Mouse (Mus musculus): ENCODE data around the gene Plekha5. TPM values are rescaled to one million over a fixed set of nuclear protein-coding genes. Genes with fewer than 3 reads are reported as not detected.

Gene Plekha5
- total and polyA plus RNA-seq, 2 experiments from 2014 or later, result 24.2 to 28.8 TPM

- no peaks in the 10 kb centered on the region for H3K9me3 ChIP-seq (ENCODE audit: low read length)
- no peak for TF ChIP-seq CTCF (IDR thresholded peaks at IDR 0.05)
- 86% methylated on average over 5 of the region's 5 CpGs for WGBS
Measured at GRCm38 (mm10) chr6:140610117-140610516, 186.3 kb downstream of the Plekha5 start.

GRCm38 (mm10) chr6:140611282-140611681 lies 187.4 kb downstream of the Plekha5 start:
- WGBS, result 59% methylated on average over 4 of the region's 4 CpGs
- Histone ChIP-seq H3K27me3 (ENCODE audit: insufficient read depth, low read length) (no peaks in the 10 kb centered on the region), H3K4me2 (ENCODE audit: low read depth, low read length, poor library complexity, severe bottlenecking) (no peak overlapping the region), H3K9me3 (ENCODE audit: low read length) (no peaks in the 10 kb centered on the region), H3K27ac (ENCODE audit: low read depth, low read length) (no peak overlapping the region), H3K4me3 (ENCODE audit: low read depth, low read length) (no peak overlapping the region), H3K4me1 (ENCODE audit: insufficient read depth, low read length) (no peaks in the 10 kb centered on the region), H3K9ac (replicated peaks; ENCODE audit: low read length, poor library complexity, severe bottlenecking) (no peak overlapping the region), H3K36me3 (ENCODE audit: insufficient read depth, low read length) (no peaks in the 10 kb centered on the region)
- ATAC-seq (ENCODE audit: low FRiP score) (no peak), DNase-seq (ENCODE audit: low spot score) (no peak)
- TF ChIP-seq CTCF (IDR thresholded peaks at IDR 0.05), result no peak

More at GRCm38 (mm10) chr6:140610117-140610516, 186.3 kb downstream of the Plekha5 start:
- no peak for DNase-seq (ENCODE audit: low spot score)
- no peaks in the 10 kb centered on the region for H3K36me3 ChIP-seq (ENCODE audit: insufficient read depth, low read length)
- no peaks in the 10 kb centered on the region for H3K4me1 ChIP-seq (ENCODE audit: insufficient read depth, low read length)
- ATAC-seq (ENCODE audit: low FRiP score), result no peak
- no peaks in the 10 kb centered on the region for H3K27me3 ChIP-seq (ENCODE audit: insufficient read depth, low read length)
- H3K9ac ChIP-seq (replicated peaks; ENCODE audit: low read length, poor library complexity, severe bottlenecking), result no peak overlapping the region
- H3K4me3 ChIP-seq (ENCODE audit: low read depth, low read length), result no peak overlapping the region
- no peak overlapping the region for H3K4me2 ChIP-seq (ENCODE audit: low read depth, low read length, poor library complexity, severe bottlenecking)
- H3K27ac ChIP-seq (ENCODE audit: low read depth, low read length), result no peak overlapping the region

GRCm38 (mm10) chr6:140611893-140612473 lies 188.1 kb downstream of the Plekha5 start:
- no peak for DNase-seq (ENCODE audit: low spot score)
- H3K27ac ChIP-seq (ENCODE audit: low read depth, low read length), result no peak overlapping the region
- H3K27me3 ChIP-seq (ENCODE audit: insufficient read depth, low read length), result no peaks in the 10 kb centered on the region
- no peak for ATAC-seq (ENCODE audit: low FRiP score)
- H3K36me3 ChIP-seq (ENCODE audit: insufficient read depth, low read length), result no peaks in the 10 kb centered on the region
- H3K9ac ChIP-seq (replicated peaks; ENCODE audit: low read length, poor library complexity, severe bottlenecking), result no peak overlapping the region
- no peaks in the 10 kb centered on the region for H3K9me3 ChIP-seq (ENCODE audit: low read length)
- no peak overlapping the region for H3K4me2 ChIP-seq (ENCODE audit: low read depth, low read length, poor library complexity, severe bottlenecking)
- H3K4me3 ChIP-seq (ENCODE audit: low read depth, low read length), result no peak overlapping the region
- 62% methylated on average over 13 of the region's 13 CpGs for WGBS
- H3K4me1 ChIP-seq (ENCODE audit: insufficient read depth, low read length), result no peaks in the 10 kb centered on the region
- TF ChIP-seq CTCF (IDR thresholded peaks at IDR 0.05), result no peak

- Histone ChIP-seq H3K4me3 (ENCODE audit: low read depth, low read length) (no peak overlapping the region), H3K4me1 (ENCODE audit: insufficient read depth, low read length) (no peaks in the 10 kb centered on the region), H3K9me3 (ENCODE audit: low read length) (no peaks in the 10 kb centered on the region), H3K9ac (replicated peaks; ENCODE audit: low read length, poor library complexity, severe bottlenecking) (no peak overlapping the region), H3K4me2 (ENCODE audit: low read depth, low read length, poor library complexity, severe bottlenecking) (no peak overlapping the region), H3K27ac (ENCODE audit: low read depth, low read length) (no peak overlapping the region), H3K36me3 (ENCODE audit: insufficient read depth, low read length) (no peaks in the 10 kb centered on the region), H3K27me3 (ENCODE audit: insufficient read depth, low read length) (no peaks in the 10 kb centered on the region)
- 84% methylated on average over 3 of the region's 3 CpGs for WGBS
- no peak for TF ChIP-seq CTCF (IDR thresholded peaks at IDR 0.05)
- no peak for DNase-seq (ENCODE audit: low spot score)
- no peak for ATAC-seq (ENCODE audit: low FRiP score)
Measured at GRCm38 (mm10) chr6:140613822-140614221, 190.0 kb downstream of the Plekha5 start.

- H3K4me3 ChIP-seq (ENCODE audit: low read depth, low read length), result no peak overlapping the region
- no peak overlapping the region for H3K4me2 ChIP-seq (ENCODE audit: low read depth, low read length, poor library complexity, severe bottlenecking)
- ATAC-seq (ENCODE audit: low FRiP score) (no peak), DNase-seq (ENCODE audit: low spot score) (no peak)
- H3K4me1 ChIP-seq (ENCODE audit: insufficient read depth, low read length), result no peaks in the 10 kb centered on the region
- 91% methylated on average over 11 of the region's 11 CpGs for whole genome bisulfite sequencing
- H3K36me3 ChIP-seq (ENCODE audit: insufficient read depth, low read length), result no peaks in the 10 kb centered on the region
- no peak overlapping the region for H3K9ac ChIP-seq (replicated peaks; ENCODE audit: low read length, poor library complexity, severe bottlenecking)
- no peak for TF ChIP-seq CTCF (IDR thresholded peaks at IDR 0.05)
- H3K27me3 ChIP-seq (ENCODE audit: insufficient read depth, low read length), result no peaks in the 10 kb centered on the region
- H3K27ac ChIP-seq (ENCODE audit: low read depth, low read length), result no peak overlapping the region
- H3K9me3 ChIP-seq (ENCODE audit: low read length), result no peaks in the 10 kb centered on the region
Measured at GRCm38 (mm10) chr6:140614711-140615110, 190.9 kb downstream of the Plekha5 start.

- Histone ChIP-seq H3K4me3 (ENCODE audit: low read depth, low read length) (no peak overlapping the region), H3K9ac (replicated peaks; ENCODE audit: low read length, poor library complexity, severe bottlenecking) (no peak overlapping the region), H3K36me3 (ENCODE audit: insufficient read depth, low read length) (no peaks in the 10 kb centered on the region), H3K27me3 (ENCODE audit: insufficient read depth, low read length) (no peaks in the 10 kb centered on the region), H3K27ac (ENCODE audit: low read depth, low read length) (no peak overlapping the region), H3K9me3 (ENCODE audit: low read length) (no peaks in the 10 kb centered on the region), H3K4me2 (ENCODE audit: low read depth, low read length, poor library complexity, severe bottlenecking) (no peak overlapping the region), H3K4me1 (ENCODE audit: insufficient read depth, low read length) (peaks cover 3% of the 10 kb centered on the region; the same call in 1 of the 2 replicates)
- DNase-seq (ENCODE audit: low spot score) (no peak), ATAC-seq (ENCODE audit: low FRiP score) (no peak)
- no peak for TF ChIP-seq CTCF (IDR thresholded peaks at IDR 0.05)
- 61% methylated on average over 13 of the region's 13 CpGs for WGBS
Measured at GRCm38 (mm10) chr6:140620531-140621349, 196.9 kb downstream of the Plekha5 start.
